Mouse (Mus musculus) gonadal fat pad, adult 2 months (tissue): ENCODE measurements around the gene Ccn2. TPM values are rescaled to one million over a fixed set of nuclear protein-coding genes. Genes with fewer than 3 reads are reported as not detected.

Experiments used
- DNase-seq: peaks from one replicate; pipeline ENCODE4 v3.0.0-alpha.2; 2012; ENCODE audit warnings: low read depth
- polyA plus RNA-seq: library from polyadenylated mRNA; depleted of rRNA; stranded (reverse); fragments of >200 nt; gene quantifications from 2 replicates; pipeline ENCODE4 v1.2.3, GENCODE M21; 2012; rRNA removed

The Ccn2 gene
- polyA plus RNA-seq, result 81.1 and 86.6 TPM in 2 replicates

GRCm38 (mm10) chr10:24595250-24596002 lies at the start of gene Ccn2:
TSS of gene Ccn2 (plus strand) at chr10:24595442.
- no peak for DNase-seq

DNA sequence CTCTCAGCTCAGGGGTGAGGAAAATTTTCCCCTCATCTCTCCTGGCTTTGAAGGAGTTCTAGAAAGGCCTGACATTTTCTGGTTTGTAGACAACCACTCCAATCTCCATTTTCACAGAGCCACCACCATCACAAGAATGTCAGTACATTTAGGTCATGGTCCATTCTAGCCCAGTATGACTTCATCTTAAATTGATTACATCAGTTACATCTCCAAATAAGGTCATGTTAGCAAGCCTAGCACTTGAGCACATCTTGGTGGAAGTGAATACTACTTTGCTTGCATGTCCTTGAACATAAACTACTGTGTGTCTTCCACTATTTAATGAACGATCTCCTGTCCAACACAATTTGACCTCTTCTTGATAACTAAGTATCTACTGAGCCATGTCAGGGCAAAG lies 42.4 kb upstream of the Ccn2 start:
- no peak for DNase-seq

DNA sequence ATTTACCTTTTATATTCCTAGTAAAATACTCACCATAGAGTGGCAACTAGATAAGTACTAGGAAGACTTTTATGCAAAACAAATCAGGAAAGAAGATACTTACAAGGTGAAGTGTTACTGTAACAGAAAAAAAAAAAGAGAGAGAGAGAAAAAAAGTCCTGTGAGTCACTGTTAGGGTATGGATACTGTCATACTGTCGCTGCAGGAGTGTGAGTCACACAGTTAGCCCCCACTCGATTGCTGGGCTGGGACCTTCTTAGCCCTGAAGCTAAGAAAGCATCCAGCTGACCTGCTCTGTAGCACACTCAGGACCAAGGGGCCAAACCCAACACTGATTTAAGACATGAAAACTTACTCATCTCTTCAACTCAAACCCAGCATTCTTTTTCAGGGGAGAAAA lies 41.2 kb upstream of the Ccn2 start:
- no peak for DNase-seq

GRCm38 (mm10) chr10:24558366-24558765 lies 36.9 kb upstream of the Ccn2 start:
- DNase-seq, result no peak

- peak; percentile 10 for DNase-seq
Measured at GRCm38 (mm10) chr10:24569691-24570420, 25.4 kb upstream of the Ccn2 start.

DNA sequence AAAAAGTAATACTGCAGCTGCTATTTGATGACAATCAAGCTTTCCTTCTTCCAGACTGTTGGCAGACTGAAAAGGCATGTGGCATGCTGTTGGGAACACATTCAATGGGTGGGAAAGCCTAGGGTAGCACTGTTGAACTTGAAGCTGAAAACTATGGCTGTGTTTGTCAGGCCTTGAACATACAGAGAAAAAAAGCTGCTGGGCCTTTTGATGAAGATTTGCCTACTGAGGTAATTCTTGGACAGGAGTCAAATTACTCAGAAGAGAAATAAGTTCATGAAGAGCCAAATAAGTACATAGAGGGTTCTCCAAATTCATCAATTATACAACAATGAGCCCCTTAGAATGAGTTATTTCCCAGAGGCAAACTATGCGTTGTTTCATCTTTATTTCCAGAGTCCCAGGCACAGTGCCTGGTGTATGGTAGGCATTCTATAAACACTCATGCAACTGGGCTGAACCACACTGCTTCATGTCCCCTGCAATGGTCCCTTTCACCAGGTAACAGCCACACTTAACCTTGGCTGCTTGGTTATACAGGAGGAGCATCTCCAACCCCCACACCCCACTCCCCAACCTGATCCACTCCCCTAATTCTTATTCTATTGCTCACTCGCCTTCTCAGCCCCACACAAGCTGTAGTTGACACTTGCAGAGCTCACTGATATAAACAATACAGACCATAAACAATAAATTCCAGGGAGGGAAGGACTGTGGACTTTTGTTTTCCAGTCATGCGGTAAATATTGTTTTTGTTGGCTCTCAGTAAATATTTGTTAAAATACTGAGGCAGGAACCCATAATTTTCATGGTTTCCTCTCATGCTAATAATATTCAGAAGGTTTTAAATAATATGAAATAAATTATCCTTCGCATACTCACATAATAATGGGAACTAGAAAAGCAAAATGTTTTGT lies 22.9 kb upstream of the Ccn2 start:
- no peak for DNase-seq

- no peak for DNase-seq
Measured at GRCm38 (mm10) chr10:24573484-24573883, 21.8 kb upstream of the Ccn2 start.

DNA sequence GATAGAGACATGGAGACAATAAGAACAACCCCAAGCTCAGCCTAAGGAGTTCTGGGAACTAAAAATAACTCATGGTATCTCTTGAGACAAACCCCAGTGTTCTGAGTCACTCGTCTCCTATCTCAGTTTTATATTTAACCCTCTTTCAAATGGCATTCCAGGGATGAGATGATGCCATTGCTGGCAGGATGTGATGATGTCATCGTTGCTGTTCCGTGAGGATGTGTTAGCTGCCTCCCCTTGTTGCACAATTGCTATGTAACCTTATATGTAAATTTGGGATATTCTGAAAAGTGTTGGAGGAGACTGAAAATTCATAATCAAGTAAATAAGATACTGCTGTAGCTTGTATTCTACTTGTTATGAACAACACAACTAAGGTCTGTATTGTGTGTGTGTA lies 14.2 kb upstream of the Ccn2 start:
- DNase-seq, result no peak

DNA sequence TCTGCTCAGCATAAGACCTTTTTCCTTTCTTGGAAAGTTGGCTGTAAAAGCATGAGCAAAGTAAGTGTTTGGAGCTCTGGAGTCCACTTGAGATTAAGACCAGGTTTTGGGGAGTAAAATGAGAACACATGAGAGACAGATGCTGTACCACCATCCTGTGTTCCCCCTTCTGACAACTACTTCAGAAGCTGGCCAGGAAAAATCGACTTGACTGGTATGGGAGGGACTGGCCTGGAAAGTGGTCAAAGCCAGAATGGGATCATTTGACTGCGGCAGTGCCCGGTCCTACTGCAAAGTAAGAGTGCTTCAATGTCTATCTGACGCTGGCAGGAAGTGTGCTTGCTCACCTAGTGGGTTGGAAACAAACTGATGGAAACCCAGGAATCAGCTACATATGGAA lies 6.4 kb upstream of the Ccn2 start:
- DNase-seq, result no peak

DNA sequence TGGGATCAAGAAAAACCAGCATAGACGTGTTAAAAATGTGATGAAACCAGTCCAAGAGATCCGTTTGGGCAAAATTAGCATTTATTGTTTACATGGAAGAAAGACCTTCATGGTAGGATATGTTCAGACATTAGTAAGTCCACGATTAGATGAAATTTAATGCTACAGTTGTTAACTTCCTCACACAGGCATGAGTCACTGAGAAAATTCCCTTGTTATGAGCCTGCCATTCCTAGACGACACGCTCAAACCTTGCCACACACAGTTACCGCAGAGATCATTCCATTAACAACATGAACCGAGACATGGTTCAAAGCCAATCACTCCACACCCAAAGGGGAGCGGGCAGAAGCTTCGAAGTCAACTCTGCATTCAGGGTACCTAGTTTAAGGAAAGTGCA lies 6.0 kb upstream of the Ccn2 start:
- no peak for DNase-seq

- DNase-seq, result no peak
Measured at GRCm38 (mm10) chr10:24590546-24590945, 4.7 kb upstream of the Ccn2 start.

- peak; percentile 27 for DNase-seq
Measured at GRCm38 (mm10) chr10:24591136-24591535, 4.1 kb upstream of the Ccn2 start.

GRCm38 (mm10) chr10:24591741-24592140 lies 3.5 kb upstream of the Ccn2 start:
- DNase-seq, result no peak

GRCm38 (mm10) chr10:24592318-24592717 lies 2.9 kb upstream of the Ccn2 start:
- DNase-seq, result no peak

GRCm38 (mm10) chr10:24592969-24593368 lies 2.3 kb upstream of the Ccn2 start:
- no peak for DNase-seq

GRCm38 (mm10) chr10:24593556-24593955 lies 1.7 kb upstream of the Ccn2 start:
- no peak for DNase-seq

GRCm38 (mm10) chr10:24596003-24596868 lies 994 bp downstream of the Ccn2 start:
- no peak for DNase-seq

DNA sequence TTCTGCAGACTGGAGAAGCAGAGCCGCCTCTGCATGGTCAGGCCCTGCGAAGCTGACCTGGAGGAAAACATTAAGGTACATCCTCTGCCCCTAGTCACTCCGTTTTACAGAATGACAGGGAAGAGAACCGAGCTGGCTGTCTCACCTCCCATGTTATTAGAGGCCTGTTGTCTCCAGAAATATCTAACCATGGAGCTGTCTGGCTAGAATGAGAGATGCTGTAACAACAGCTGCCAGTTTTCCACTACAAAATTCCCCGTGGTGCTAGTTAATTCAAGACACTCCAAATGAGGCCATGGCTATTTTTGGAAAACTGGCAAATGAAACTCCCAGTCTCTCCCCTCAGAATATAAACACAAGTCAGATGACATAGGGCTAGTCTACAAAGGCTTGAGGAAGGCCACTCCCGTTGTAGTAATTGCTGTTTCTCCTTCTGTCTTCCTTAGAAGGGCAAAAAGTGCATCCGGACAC lies 1.7 kb downstream of the Ccn2 start:
- no peak for DNase-seq

DNA sequence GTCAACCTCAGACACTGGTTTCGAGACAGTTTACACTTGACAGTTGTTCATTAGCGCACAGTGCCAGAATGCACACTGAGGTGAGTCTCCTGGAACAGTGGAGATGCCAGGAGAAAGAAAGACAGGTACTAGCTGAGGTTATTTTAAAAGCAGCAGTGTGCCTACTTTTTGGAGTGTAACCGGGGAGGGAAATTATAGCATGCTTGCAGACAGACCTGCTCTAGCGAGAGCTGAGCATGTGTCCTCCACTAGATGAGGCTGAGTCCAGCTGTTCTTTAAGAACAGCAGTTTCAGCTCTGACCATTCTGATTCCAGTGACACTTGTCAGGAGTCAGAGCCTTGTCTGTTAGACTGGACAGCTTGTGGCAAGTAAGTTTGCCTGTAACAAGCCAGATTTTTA lies 2.5 kb downstream of the Ccn2 start:
- DNase-seq, result no peak

DNA sequence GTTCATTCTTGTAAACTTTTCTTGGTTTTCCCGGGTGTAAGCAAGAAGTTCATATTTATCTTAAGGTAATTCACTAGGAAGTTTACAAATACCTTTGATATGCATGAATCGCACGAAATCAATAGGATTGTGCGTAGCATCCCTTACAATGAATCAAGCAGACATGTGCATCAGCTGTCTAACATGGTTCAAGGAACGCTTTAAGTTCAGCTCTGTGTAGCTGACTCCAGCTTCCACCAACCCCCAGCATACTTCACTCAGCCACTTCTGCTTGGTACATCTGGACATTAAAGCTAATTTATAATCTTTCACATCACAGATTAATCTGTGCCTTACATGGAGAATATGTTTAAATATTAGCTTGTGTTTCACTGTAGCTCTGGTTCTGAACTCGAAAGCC lies 3.5 kb downstream of the Ccn2 start:
- DNase-seq, result no peak

DNA sequence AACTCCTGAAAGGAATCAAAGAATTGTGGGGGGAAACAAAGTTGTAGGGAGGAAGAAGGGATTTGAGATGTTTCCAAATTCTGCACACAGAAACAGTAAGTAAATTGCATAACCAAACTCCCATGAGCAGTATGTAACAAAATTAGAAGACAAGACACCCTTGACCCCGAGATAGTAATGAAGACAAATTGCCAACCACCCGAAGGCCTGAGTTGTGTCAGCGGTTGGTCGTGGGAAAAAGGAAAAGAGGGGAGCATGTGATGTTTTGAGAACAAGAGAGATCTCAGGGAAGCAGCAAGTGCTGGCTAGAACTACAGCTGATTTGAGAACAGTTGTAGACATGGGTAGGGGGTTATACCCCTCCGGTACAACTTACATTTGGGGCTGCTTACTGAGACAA lies 4.6 kb downstream of the Ccn2 start:
- no peak for DNase-seq
